8 mouse cellular contexts compared by ENCODE assay signal in genomic region chr13:52531121-52531520, GRCm38 (mm10). TPM values are rescaled to one million over a fixed set of nuclear protein-coding genes. Genes with fewer than 3 reads are reported as not detected.
DNase-seq lines count a peak whose midpoint lies in the region; ATAC-seq and TF ChIP-seq lines count a peak whose summit lies in the region.

Diras2 (minus strand) TSS chr13:52531279.

- no peak for TF ChIP-seq CTCF in thymus, adult 2 months (IDR thresholded peaks at IDR 0.05; ENCODE audit: borderline replicate concordance, control insufficient read depth, extremely low read depth, insufficient read depth, low read length, poor library complexity)

- H3K4me1 ChIP-seq in erythroblast, embryonic 14.5 days (ENCODE audit: control insufficient read depth): peaks cover 3% of the 10 kb centered on the region; the same call in 1 of the 2 replicates
- peaks cover 9% of the 10 kb centered on the region; the same call in 1 of the 2 replicates for H3K4me1 ChIP-seq in thymus, adult 2 months (replicated peaks; ENCODE audit: control insufficient read depth, insufficient read depth, low read length)
- H3K4me1 ChIP-seq in stomach, embryonic 14.5 days (ENCODE audit: control insufficient read depth, insufficient read depth, low read length): no peaks in the 10 kb centered on the region

- DNase-seq in thymus, adult 2 months: no peak
- no peak for DNase-seq in thymus, postnatal 4 days
- DNase-seq in left cerebral cortex, postnatal 4 days: no peak
- DNase-seq in frontal cortex, postnatal 14 days (ENCODE audit: low spot score in 2 of 2): no peak
- DNase-seq in spleen, postnatal 4 days (ENCODE audit: low spot score in 2 of 2): no peak

- no peak for TF ChIP-seq POLR2A in thymus, adult 2 months (IDR thresholded peaks at IDR 0.05; ENCODE audit: control insufficient read depth, extremely low read depth, insufficient read depth, low read length, poor library complexity)

- H3K4me2 ChIP-seq in stomach, embryonic 14.5 days (replicated peaks; ENCODE audit: low read depth, low read length): peak within 1 kb of the TSS; percentile 88

- 62% methylated on average over 9 of the region's 9 CpGs for WGBS in thymus, adult 2 months
- WGBS in stomach, embryonic 14.5 days: 46% methylated on average over 9 of the region's 9 CpGs

- H3K4me3 ChIP-seq in erythroblast, embryonic 14.5 days (replicated peaks): peak within 1 kb of the TSS; percentile 29
- H3K4me3 ChIP-seq in thymus, adult 2 months (ENCODE audit: control insufficient read depth, insufficient read depth, low read length): peak within 1 kb of the TSS; percentile 1; the same call in 1 of the 2 replicates
- peak within 1 kb of the TSS; percentile 39 for H3K4me3 ChIP-seq in stomach, embryonic 14.5 days (ENCODE audit: low read depth, low read length)

- intact Hi-C loops in left cerebral cortex, postnatal 4 days (cut with DNase I): loop anchor here (10.0 kb wide), 1 partner anchor 696 kb away; no protein-coding TSS in a partner anchor

- H3K9ac ChIP-seq in stomach, embryonic 14.5 days (replicated peaks; ENCODE audit: low read depth, low read length): no peak within 1 kb of the TSS; the same call in 1 of the 2 replicates

- peaks cover 19% of the 10 kb centered on the region for H3K27me3 ChIP-seq in erythroblast, embryonic 14.5 days (ENCODE audit: control insufficient read depth)
- no peaks in the 10 kb centered on the region for H3K27me3 ChIP-seq in thymus, adult 2 months (ENCODE audit: control insufficient read depth, insufficient read depth, low read length)
- peaks cover 9% of the 10 kb centered on the region; the same call in 1 of the 2 replicates for H3K27me3 ChIP-seq in stomach, embryonic 14.5 days (ENCODE audit: control insufficient read depth, insufficient read depth, low read length)

- no peaks in the 10 kb centered on the region for H3K9me3 ChIP-seq in erythroblast, embryonic 14.5 days (ENCODE audit: control insufficient read depth, low read length)
- H3K9me3 ChIP-seq in stomach, embryonic 14.5 days (ENCODE audit: control insufficient read depth, low read depth, low read length): no peaks in the 10 kb centered on the region; the same call in 1 of the 2 replicates

- no peak within 1 kb of the TSS for H3K27ac ChIP-seq in thymus, adult 2 months (ENCODE audit: control insufficient read depth, insufficient read depth, low read length)
- H3K27ac ChIP-seq in stomach, embryonic 14.5 days (ENCODE audit: low read length): no peak within 1 kb of the TSS

- no peaks in the 10 kb centered on the region for H3K36me3 ChIP-seq in erythroblast, embryonic 14.5 days (ENCODE audit: control insufficient read depth)
- no peaks in the 10 kb centered on the region for H3K36me3 ChIP-seq in thymus, adult 2 months (ENCODE audit: control insufficient read depth, insufficient read depth, low read length)
- no peaks in the 10 kb centered on the region for H3K36me3 ChIP-seq in stomach, embryonic 14.5 days (ENCODE audit: control insufficient read depth, insufficient read depth, low read length)

- no peak for ATAC-seq in erythroblast, adult 5-6 weeks (replicated peaks; ENCODE audit: low FRiP score, poor library complexity, severe bottlenecking)
- ATAC-seq in stomach, embryonic 14.5 days (ENCODE audit: insufficient number of reproducible peaks, insufficient read depth, low FRiP score, low read depth): no peak

RNA-seq across cellular contexts. Expression of gene Diras2, which starts in this region (rescaled TPM):
- polyA plus RNA-seq in erythroblast, embryonic 14.5 days (2012): not detected in 2 replicates
- not detected in 2 replicates for total RNA-seq in erythroblast, adult 5-6 weeks (2015; ENCODE audit: low replicate concordance)
- 0.17 and 0.28 TPM in 2 replicates for total RNA-seq in erythroblast, adult 5-6 weeks (2017; ENCODE audit: low replicate concordance)
- polyA plus RNA-seq in thymus, adult 2 months (2012; rRNA removed): 21.0 and 22.4 TPM in 2 replicates
- total RNA-seq in left cerebral cortex, postnatal 4 days (2021): 10 to 100 TPM; 77.9 to 80.1 TPM
- 0.43 and 0.83 TPM in 2 replicates for polyA plus RNA-seq in stomach, embryonic 14.5 days (2014; fragmentation: Nextera tagmentation; extraction: Ambion mirVana)

Comparison
In these comparisons a context has a peak if more than half of its experiments do, and no peak if none do; other contexts are left out.
1. RNA of gene Diras2 (total RNA-seq): 77.9 to 80.1 TPM in left cerebral cortex, postnatal 4 days; 0.17 to 0.28 TPM in erythroblast, adult 5-6 weeks; every median in the first group is over 10 times any median in the second.
2. RNA of gene Diras2 (polyA plus RNA-seq): 21.0 to 22.4 TPM in thymus, adult 2 months; 0.43 to 0.83 TPM in stomach, embryonic 14.5 days and not detected in erythroblast, embryonic 14.5 days; every median in the first group is over 10 times any median in the second.
3. Peak in every context shown above with its lines, with median percentiles within 50 percentile points of each other: H3K4me3 ChIP-seq.